Mouse (Mus musculus) cerebellum, adult 2 months (tissue): ENCODE measurements around the gene Slc36a4.

Experiments
- CTCF ChIP-seq: fragments of 200-500 bp; IDR thresholded peaks from 2 replicates; pipeline ENCODE4 v1.5.1; 2011; ENCODE audit warnings: low read depth, mild to moderate bottlenecking, control low read depth, low read length, moderate library complexity, borderline replicate concordance; ENCODE audit not compliant: insufficient read depth
- POLR2A ChIP-seq: fragments of 200-500 bp; IDR thresholded peaks from 2 replicates; pipeline ENCODE4 v1.6.1; 2011; ENCODE audit warnings: low read length, control low read depth, borderline replicate concordance; ENCODE audit not compliant: insufficient read depth

- no peak for TF ChIP-seq CTCF
- no peak for TF ChIP-seq POLR2A
Observed at GRCm38 (mm10) chr9:15719594-15719993, 10.1 kb downstream of the Slc36a4 start.
